Mouse (Mus musculus): ENCODE measurements at regions not wholly inside any gene's neighbourhood (a gene's known extent, or its start where the extent isn't known, plus 50 kb on each side); places are given as distances from the start of the nearest gene placed in this dataset.

DNA sequence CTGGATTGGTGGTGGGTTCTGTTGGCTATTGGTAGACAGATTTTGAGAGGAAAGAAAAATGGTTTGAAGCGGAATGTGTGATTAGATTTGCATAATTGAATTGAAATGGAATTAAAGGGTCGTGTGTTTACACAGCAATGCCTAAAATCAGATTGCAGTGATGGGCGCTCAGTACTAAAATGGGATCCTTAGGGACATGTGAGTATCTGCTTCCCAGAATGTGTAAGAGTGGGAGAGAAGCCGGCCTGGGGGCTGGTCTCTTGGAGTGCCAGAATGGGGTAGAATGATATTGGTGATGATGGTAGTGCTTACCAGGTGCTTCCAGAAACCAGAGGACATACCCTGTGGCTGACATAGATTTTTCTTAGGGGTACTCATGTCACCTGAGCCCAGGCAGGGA, 86.2 kb upstream of the Fstl4 start:
- Histone ChIP-seq H3K27ac (ENCODE audit: insufficient read depth, low read length) (no peak overlapping the region), H3K4me3 (ENCODE audit: insufficient read depth, low read length) (no peak overlapping the region)
- TF ChIP-seq CTCF (IDR thresholded peaks at IDR 0.05; ENCODE audit: borderline replicate concordance, insufficient read depth, low read length) (no peak), POLR2A (IDR thresholded peaks at IDR 0.05; ENCODE audit: low read depth, low read length) (no peak)

GRCm38 (mm10) chr11:52685436-52685835, 79.0 kb upstream of the Fstl4 start:
- TF ChIP-seq POLR2A (IDR thresholded peaks at IDR 0.05; ENCODE audit: low read depth, low read length) = no peak
- TF ChIP-seq CTCF (IDR thresholded peaks at IDR 0.05; ENCODE audit: borderline replicate concordance, insufficient read depth, low read length) = no peak
- Histone ChIP-seq H3K4me1 (ENCODE audit: control insufficient read depth, insufficient read depth, low read length) (no peaks in the 10 kb centered on the region), H3K4me3 (ENCODE audit: insufficient read depth, low read length) (no peak overlapping the region), H3K27ac (ENCODE audit: insufficient read depth, low read length) (no peak overlapping the region)

More for the DNA sequence above, 86.2 kb upstream of the Fstl4 start:
- H3K4me1 ChIP-seq (ENCODE audit: control insufficient read depth, insufficient read depth, low read length) = no peaks in the 10 kb centered on the region

DNA sequence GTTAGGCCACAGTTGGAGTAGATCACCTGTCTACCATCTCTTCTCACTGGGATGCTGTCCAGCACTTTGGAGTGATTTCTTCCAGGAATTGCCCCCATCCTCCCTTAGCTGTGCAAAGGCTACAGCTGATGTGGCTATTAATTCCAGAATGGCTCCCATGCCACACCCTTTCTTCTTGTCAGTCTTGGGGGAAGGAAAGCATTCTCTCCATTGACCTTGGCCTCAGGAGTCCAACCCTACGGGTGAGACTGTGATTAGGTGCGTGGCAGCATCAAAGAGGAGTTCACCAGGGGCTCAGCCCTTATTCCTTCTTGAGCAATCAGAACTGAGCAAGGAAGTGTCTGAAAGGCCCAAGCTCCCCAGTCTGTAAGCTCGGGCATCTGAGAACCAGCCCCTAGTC, 71.7 kb upstream of the Fstl4 start:
- no peak overlapping the region for H3K4me3 ChIP-seq (ENCODE audit: insufficient read depth, low read length)

DNA sequence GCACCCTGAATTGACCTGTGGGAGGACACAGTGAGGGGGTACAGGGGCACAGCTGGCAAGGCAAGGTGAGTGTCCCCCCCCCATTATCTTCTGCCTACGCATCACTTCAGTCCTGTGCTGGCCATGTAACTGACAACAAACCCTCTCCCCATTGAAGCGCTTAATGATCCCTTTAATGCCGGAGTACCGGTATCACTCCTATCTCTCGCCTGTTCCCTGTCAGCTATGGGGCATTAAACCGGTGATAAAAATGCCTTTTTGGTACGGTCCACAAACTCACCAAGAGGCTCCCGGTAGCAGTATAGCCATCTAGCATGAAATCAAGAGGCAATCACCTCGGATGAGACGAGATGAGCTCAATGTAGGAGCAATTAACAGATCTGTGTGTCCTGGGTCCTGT, 62.8 kb upstream of the Fstl4 start:
- no peak for TF ChIP-seq POLR2A (IDR thresholded peaks at IDR 0.05; ENCODE audit: low read depth, low read length)
- TF ChIP-seq CTCF (IDR thresholded peaks at IDR 0.05; ENCODE audit: borderline replicate concordance, insufficient read depth, low read length) = no peak
- Histone ChIP-seq H3K4me3 (ENCODE audit: insufficient read depth, low read length) (no peak overlapping the region), H3K27ac (ENCODE audit: insufficient read depth, low read length) (no peak overlapping the region), H3K4me1 (ENCODE audit: control insufficient read depth, insufficient read depth, low read length) (no peaks in the 10 kb centered on the region)

More for the DNA sequence above, 71.7 kb upstream of the Fstl4 start:
- H3K4me1 ChIP-seq (ENCODE audit: control insufficient read depth, insufficient read depth, low read length) = no peaks in the 10 kb centered on the region
- no peak for TF ChIP-seq POLR2A (IDR thresholded peaks at IDR 0.05; ENCODE audit: low read depth, low read length)
- no peak for TF ChIP-seq CTCF (IDR thresholded peaks at IDR 0.05; ENCODE audit: borderline replicate concordance, insufficient read depth, low read length)
- no peak overlapping the region for H3K27ac ChIP-seq (ENCODE audit: insufficient read depth, low read length)

GRCm38 (mm10) chr11:52703391-52703790, 61.0 kb upstream of the Fstl4 start:
- H3K4me3 ChIP-seq (ENCODE audit: insufficient read depth, low read length) = no peak overlapping the region
- TF ChIP-seq POLR2A (IDR thresholded peaks at IDR 0.05; ENCODE audit: low read depth, low read length) (no peak), CTCF (IDR thresholded peaks at IDR 0.05; ENCODE audit: borderline replicate concordance, insufficient read depth, low read length) (no peak)
- no peak overlapping the region for H3K27ac ChIP-seq (ENCODE audit: insufficient read depth, low read length)
- no peaks in the 10 kb centered on the region for H3K4me1 ChIP-seq (ENCODE audit: control insufficient read depth, insufficient read depth, low read length)

Measured in embryonic fibroblast, embryonic 13.5 days (primary cell).